Mouse (Mus musculus): ENCODE results near the gene Srebf1.

The Srebf1 gene

GRCm38 (mm10) chr11:60222469-60223236, at the start of gene Srebf1:
Gene Srebf1 (minus strand): TSS chr11:60222581.
- peak; percentile 77 for DNase-seq (ENCODE audit: low read depth)

GRCm38 (mm10) chr11:60268563-60268962, 46.2 kb upstream of the Srebf1 start:
- DNase-seq (ENCODE audit: low read depth): peak; percentile 17

GRCm38 (mm10) chr11:60265271-60265985, 43.0 kb upstream of the Srebf1 start:
- no peak for DNase-seq (ENCODE audit: low read depth)

- DNase-seq (ENCODE audit: low read depth): no peak
Measured at GRCm38 (mm10) chr11:60264651-60265050, 42.3 kb upstream of the Srebf1 start.

GRCm38 (mm10) chr11:60262396-60262795, 40.0 kb upstream of the Srebf1 start:
- no peak for DNase-seq (ENCODE audit: low read depth)

- DNase-seq (ENCODE audit: low read depth): no peak
Measured at GRCm38 (mm10) chr11:60260743-60261142, 38.4 kb upstream of the Srebf1 start.

GRCm38 (mm10) chr11:60257696-60258095, 35.3 kb upstream of the Srebf1 start:
- DNase-seq (ENCODE audit: low read depth): no peak

- no peak for DNase-seq (ENCODE audit: low read depth)
Measured at GRCm38 (mm10) chr11:60256713-60257112, 34.3 kb upstream of the Srebf1 start.

GRCm38 (mm10) chr11:60256176-60256681, 33.8 kb upstream of the Srebf1 start:
- no peak for DNase-seq (ENCODE audit: low read depth)

- no peak for DNase-seq (ENCODE audit: low read depth)
Measured at GRCm38 (mm10) chr11:60255639-60256038, 33.3 kb upstream of the Srebf1 start.

GRCm38 (mm10) chr11:60255181-60255580, 32.8 kb upstream of the Srebf1 start:
- no peak for DNase-seq (ENCODE audit: low read depth)

GRCm38 (mm10) chr11:60254308-60254707, 31.9 kb upstream of the Srebf1 start:
- DNase-seq (ENCODE audit: low read depth): no peak

GRCm38 (mm10) chr11:60253546-60253945, 31.2 kb upstream of the Srebf1 start:
- no peak for DNase-seq (ENCODE audit: low read depth)

- DNase-seq (ENCODE audit: low read depth): peak; percentile 61
Measured at GRCm38 (mm10) chr11:60250971-60251643, 28.7 kb upstream of the Srebf1 start.

GRCm38 (mm10) chr11:60249885-60250284, 27.5 kb upstream of the Srebf1 start:
- DNase-seq (ENCODE audit: low read depth): no peak

GRCm38 (mm10) chr11:60248596-60249404, 26.4 kb upstream of the Srebf1 start:
- no peak for DNase-seq (ENCODE audit: low read depth)

- no peak for DNase-seq (ENCODE audit: low read depth)
Measured at GRCm38 (mm10) chr11:60247753-60248550, 25.6 kb upstream of the Srebf1 start.

GRCm38 (mm10) chr11:60246077-60246476, 23.7 kb upstream of the Srebf1 start:
- DNase-seq (ENCODE audit: low read depth): no peak

- no peak for DNase-seq (ENCODE audit: low read depth)
Measured at GRCm38 (mm10) chr11:60244503-60245143, 22.2 kb upstream of the Srebf1 start.

GRCm38 (mm10) chr11:60240509-60240908, 18.1 kb upstream of the Srebf1 start:
- DNase-seq (ENCODE audit: low read depth): no peak

Data from c-Kit-positive CD71-negative TER-119-negative erythroid progenitor cells, embryonic 14.5 days (primary cell).